Mouse (Mus musculus) kidney, adult 11 months (tissue): ENCODE measurements around the gene Exoc4.
A peak's percentile ranks its signal among the peaks of the same experiment; 100 is the strongest.

ENCODE experiments used
- DNase-seq: peaks from one replicate; pipeline ENCODE4 v3.0.0; 2022

The Exoc4 gene

DNA sequence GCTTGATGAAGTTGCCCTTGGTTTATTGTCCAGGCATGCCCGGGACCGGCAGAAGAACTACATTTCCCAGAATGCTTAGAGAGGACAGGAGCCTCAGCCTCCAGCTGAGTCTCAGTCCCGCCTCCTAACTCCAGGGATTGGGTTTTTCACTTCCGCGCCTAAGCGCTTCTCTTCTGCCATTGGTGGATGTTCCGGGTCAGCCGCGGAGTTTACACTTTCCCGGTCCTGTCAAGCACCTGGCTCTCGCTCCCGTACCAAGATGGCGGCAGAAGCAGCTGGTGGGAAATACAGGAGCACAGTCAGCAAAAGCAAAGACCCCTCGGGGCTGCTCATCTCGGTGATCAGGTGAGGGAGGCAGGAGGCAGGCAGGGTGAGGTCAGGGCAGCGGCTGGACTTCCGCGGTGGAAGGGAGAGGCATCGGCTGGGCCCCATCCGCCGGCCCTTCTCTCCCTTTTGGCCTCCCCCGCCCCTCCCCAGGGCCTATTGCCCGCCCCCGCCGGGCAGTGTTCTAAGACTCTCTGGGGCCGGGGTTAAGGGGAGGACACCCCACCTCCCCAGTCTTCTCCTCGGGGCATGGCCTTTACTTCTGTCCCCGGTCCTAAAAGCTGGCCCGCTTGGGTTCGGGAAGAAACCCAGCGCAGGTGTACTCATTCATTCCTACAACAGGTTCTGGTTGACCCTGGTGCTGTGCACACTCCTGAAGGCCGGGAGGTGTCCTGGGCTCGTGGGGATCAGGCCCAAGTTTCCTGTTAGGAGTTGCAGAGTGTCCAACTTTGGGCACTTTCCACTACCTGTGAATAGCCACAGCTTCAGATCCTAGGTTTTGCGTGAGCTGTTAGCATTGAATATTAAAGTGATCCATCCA, at the start of gene Exoc4:
Gene Exoc4, plus strand, starts transcription at position 192 of the 865 bp plus-strand sequence.
- peak; percentile 97 for DNase-seq

GRCm38 (mm10) chr6:33218780-33219179, 30.1 kb upstream of the Exoc4 start:
- no peak for DNase-seq

DNA sequence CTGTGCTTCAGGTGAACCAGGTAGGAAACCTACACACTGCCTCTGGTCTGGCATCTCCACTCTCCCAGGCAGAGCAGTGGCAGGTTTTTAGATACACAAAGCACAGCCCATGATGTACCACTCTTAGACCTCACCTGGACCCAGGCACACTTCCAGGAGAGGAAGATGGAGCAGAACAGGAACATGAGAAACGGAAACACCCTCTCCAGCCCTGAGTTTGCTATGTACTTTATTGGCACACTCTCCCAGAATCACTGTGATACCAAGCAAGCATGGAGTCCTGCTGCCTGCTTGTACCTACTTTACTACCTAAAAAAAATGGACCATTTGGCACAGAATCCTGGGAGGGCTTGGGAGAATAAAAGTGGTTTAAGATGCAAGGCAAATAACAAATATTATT, 22.2 kb upstream of the Exoc4 start:
- DNase-seq, result no peak

DNA sequence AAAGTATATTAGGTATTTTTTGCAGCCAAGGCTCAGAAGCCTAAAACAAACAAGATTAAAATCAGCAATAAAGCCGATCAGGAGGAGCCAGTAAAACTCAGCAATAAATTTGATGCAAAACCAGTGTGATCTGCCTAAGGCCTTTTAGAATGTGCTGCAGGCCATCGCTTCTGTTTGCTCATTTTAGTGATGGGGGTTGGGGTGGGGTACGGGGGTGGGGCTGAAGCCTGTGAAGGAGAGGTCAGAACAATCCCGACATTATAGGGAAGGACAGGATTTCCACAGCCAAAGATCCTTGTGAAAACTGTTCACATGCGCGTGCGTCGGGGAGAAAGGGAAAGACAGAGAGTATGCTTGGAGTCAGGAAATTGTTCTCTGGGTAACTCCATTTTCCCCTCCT, 21.5 kb upstream of the Exoc4 start:
- no peak for DNase-seq

DNA sequence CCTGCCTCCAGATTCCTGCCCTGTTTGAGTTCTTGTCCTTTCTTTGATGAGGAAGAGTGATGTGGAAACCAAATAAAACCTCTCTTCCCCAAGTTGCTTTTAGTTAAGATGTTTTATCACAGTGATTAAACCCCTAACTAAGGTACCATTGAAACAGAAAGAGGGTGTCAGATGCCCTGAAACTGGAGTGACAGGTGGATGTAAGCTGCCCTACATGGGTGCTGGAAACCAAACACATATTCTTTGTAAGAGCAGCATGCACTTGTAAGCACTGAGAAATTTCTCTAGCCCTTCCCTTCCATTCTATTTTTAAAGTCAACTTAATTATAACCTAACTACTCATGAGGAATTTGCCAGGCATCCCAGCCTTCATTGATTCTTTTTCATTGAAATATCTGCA, 7.6 kb upstream of the Exoc4 start:
- DNase-seq, result no peak

GRCm38 (mm10) chr6:33244546-33244945, 4.3 kb upstream of the Exoc4 start:
- no peak for DNase-seq

- DNase-seq, result peak; percentile 35
Observed at GRCm38 (mm10) chr6:33247146-33247545, 1.7 kb upstream of the Exoc4 start.

GRCm38 (mm10) chr6:33247576-33248355, 1.1 kb upstream of the Exoc4 start:
- DNase-seq, result no peak

DNA sequence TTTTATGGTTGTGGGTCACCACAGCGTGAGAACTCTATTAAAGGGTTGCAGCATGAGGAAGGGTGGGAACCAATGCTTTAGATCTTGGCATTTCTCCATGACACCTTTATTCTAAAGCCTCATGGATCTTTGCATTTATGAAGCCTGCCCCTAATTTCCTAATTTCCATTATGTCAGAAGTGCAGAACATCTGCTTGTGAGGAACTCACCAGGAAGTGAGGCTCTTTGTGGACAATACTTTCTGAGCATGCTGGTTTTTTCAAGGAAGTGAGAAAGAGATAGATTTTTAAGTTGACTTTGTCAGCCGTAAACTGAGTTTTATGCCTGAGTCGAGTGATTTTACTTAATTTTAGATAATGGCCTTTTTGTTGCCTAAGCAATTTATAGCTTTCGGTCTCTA, 7.8 kb downstream of the Exoc4 start:
- no peak for DNase-seq

DNA sequence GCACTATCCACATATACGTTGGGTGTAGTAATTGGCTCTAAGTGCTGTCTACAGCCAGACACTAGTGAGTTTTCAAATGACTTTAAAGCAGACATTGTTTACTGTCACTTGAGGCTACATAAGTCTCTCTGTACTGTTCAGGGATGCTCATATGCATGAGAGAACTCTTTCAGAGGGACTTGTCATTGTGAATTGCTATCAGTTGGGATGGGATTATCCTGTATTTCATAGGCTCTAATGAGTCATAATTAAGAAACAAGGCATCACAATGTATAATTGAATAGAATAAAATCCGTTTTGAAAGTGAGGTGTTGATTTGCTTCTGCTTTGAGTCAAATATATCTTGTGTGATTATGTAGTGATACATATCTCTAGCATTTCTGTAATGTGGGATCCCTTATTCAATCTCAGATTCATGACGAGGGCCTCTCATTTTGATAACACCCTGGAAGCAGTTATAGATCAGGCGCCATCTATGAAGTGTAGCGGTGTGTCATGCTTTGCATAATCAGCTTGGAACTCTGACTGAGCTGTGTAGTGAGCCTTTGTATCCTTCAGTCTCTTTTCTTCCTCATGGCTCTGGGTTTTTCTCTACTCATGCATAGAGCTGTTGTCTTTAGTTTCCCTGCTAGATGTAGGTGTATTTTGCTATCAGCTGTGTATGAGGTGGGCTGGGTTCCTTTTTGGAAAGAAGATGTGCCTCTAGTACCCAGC, 8.3 kb downstream of the Exoc4 start:
- DNase-seq, result no peak

GRCm38 (mm10) chr6:33259926-33260325, 11.0 kb downstream of the Exoc4 start:
- no peak for DNase-seq

GRCm38 (mm10) chr6:33261606-33262005, 12.7 kb downstream of the Exoc4 start:
- no peak for DNase-seq

GRCm38 (mm10) chr6:33263950-33264349, 15.1 kb downstream of the Exoc4 start:
- no peak for DNase-seq

DNA sequence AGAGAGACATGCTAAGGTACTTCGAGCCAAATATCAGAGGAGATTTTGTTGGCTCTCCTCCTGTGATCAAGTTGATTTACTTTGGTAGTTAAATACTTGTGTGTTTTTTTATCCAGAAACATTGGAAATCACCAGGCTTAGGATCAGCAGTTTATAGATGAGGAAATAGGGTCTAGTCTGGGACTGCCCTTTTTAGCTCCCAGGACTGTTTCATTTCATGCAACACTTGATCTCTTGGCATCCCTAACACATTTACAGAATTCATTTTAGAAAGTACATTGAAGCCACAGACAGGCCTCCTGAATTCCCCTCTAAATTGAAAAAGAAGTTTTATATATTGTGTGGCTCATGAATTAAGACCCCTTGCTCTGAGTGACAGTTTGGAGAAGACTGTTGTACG, 15.5 kb downstream of the Exoc4 start:
- no peak for DNase-seq

GRCm38 (mm10) chr6:33267571-33267970, 18.7 kb downstream of the Exoc4 start:
- DNase-seq, result no peak

DNA sequence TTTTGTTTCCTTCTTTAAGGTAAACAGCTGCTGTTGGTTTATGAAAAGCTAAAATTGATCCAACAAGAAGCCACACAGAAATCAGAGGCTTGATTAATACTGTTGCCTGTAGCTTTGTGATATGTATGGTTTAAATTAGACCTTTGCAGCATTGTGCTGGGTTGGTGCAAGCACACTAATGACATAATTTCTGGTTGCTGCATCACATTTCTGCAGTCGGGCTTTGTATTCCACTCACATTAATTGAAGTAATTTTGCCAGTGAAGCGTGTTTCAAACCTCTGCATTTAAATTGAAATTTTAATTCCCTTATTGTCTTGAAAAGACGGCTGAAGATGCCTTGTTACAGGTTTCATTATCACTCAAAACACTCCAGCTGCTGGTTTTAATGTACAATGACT, 34.6 kb downstream of the Exoc4 start:
- DNase-seq, result no peak

DNA sequence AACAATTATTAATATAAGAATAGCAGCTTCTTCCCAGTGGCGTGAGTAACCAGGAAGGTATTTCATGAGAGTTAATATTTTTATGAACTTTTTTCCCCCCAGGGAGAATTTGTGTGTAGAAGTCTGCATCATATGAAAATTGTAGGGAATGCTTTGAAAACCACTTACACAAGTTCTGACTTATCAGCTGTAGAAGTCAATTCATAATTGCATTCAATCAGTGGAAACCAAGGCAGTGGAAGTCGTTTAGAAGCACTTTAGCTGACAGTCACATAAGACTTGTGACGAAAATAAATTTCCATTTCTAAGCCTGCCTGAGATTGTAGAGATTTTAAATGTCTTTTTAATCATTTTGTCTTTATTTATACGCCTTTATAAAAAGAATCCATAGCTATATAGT, 35.1 kb downstream of the Exoc4 start:
- no peak for DNase-seq

GRCm38 (mm10) chr6:33286376-33286775, 37.5 kb downstream of the Exoc4 start:
- DNase-seq, result no peak

DNA sequence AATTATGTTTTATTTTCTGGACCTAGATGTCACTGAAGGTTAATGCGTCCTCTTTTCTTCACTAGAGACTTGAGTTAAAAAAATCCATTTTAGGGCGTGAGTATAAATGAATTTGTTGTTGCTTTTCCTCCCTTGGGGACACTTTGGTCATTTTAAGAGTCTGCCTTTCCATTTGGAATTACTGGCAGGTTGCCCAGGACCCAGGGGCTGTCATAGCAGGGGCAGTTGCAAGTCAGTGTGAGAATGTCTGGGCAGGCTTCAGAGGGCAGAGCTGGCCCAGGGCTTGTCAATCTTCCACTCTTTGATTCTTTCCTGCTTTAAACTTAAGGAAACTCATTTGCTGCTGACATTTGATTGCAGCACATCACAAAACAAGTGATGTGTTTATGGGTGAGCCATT, 45.7 kb downstream of the Exoc4 start:
- DNase-seq, result peak; percentile 33

- DNase-seq, result no peak
Observed at GRCm38 (mm10) chr6:33297566-33297965, 48.7 kb downstream of the Exoc4 start.

DNA sequence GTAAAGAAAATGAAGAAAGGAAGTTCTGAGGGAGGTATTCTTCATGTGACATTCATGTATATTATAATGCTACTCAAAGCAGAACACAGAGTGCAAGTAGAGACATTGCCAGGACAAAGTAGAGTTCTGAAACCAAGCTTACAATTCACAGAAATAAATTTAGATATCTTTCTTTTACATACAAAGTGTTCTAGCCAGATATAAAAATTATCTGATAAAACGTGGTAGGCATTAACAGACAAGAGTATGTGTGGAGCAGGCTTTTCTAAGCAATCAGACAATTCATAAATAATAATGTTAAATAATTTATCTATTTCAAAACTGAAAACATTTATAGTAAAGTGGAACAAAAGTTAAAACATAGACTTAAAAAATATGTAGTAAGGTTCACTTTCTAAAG, 49.9 kb downstream of the Exoc4 start:
- no peak for DNase-seq

GRCm38 (mm10) chr6:33305996-33306395, 57.1 kb downstream of the Exoc4 start:
- DNase-seq, result no peak

GRCm38 (mm10) chr6:33308646-33309045, 59.8 kb downstream of the Exoc4 start:
- no peak for DNase-seq

- no peak for DNase-seq
Observed at GRCm38 (mm10) chr6:33310486-33310885, 61.6 kb downstream of the Exoc4 start.
